Mouse (Mus musculus) layer of hippocampus, postnatal 14 days (tissue): ENCODE results near the gene Rgs9. TPM values are rescaled to one million over a fixed set of nuclear protein-coding genes. Genes with fewer than 3 reads are reported as not detected.
"Not testable (repeated sequence)": the region's sequence is repeated elsewhere in the genome, so short reads cannot be mapped to it uniquely, and the experiment has no call there.

Experiments
- DNase-seq, 2 experiments: peaks; one replicate each; pipeline ENCODE4 v3.0.0; 2021 to 2022; ENCODE audit warnings: low spot score in 2 of 2, mixed read lengths in 1 of 2
- total RNA-seq, 2 experiments: library from RNA; stranded (reverse); gene quantifications; 2 replicates each; pipeline ENCODE4 v1.2.3; 2021

Gene Rgs9
- total RNA-seq, 2 experiments from 2014 or later, result 13.9 to 14.6 TPM

- DNase-seq, result peak; percentile 76 to 81
Measured at GRCm38 (mm10) chr11:109311885-109312605, 14.1 kb upstream of the Rgs9 start.

GRCm38 (mm10) chr11:109305680-109306079 lies 7.8 kb upstream of the Rgs9 start:
- no peak for DNase-seq

DNA sequence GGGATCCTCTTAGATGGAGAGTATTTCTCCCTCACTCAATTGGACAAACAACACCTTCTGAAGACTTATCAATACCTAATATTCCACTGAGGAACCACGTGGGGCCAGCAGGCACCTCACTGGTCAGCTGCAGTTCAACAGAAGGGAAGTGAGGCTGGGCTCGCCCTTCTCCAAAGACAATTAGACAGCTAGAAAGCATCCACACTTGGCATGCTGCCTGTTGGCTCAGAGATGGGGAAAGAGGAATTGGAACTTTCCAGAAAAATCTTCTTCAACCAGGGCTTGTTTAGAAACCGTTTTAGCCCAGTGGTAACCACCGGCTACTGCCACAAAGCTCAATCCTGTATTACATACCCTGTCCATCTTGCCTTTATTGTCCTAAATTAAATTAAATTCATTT lies 4.4 kb upstream of the Rgs9 start:
- no peak for DNase-seq

GRCm38 (mm10) chr11:109297031-109297430 lies 898 bp downstream of the Rgs9 start:
- DNase-seq, result no peak

- DNase-seq, result no peak
Measured at GRCm38 (mm10) chr11:109292056-109292455, 5.9 kb downstream of the Rgs9 start.

GRCm38 (mm10) chr11:109289378-109289777 lies 8.6 kb downstream of the Rgs9 start:
- not testable (repeated sequence) for DNase-seq

DNA sequence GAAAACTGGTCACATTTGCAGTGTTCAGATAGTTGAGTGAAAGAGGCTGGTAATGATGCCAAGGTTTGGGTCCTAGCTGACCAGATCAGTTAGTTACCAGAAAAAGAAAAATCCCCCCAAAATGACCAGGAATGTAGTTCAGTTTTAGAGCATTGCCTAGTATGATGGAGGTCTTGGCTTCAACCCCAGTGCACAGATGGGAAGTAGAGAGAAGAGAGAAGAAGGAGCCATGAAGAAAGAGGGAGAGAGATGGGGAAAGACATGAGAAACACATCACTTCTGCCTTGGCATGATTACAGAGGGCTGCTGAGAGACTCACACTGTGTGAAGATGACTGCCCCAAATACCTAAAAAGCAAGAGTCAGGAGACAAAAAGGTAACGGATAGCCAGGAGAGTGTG lies 13.1 kb downstream of the Rgs9 start:
- DNase-seq, result no peak

DNA sequence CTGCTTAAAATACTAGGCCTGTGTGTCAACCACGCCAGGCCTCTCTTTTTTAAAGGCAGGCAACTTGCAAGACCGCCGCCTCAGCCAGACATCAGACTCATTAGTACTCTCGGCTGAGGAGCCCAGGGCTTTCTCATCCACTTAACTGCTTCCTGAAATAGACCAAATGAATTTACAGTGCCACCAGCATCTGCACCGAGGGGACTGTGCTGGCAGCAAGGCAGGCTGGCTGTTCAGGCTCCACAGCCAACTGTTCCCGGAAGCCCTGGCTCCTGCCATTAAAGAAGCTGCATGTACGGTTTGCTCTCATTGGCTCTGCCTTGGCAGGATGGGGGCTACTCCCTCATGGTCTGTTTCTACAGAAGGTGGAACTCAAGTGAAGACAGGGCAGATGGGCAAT lies 19.7 kb downstream of the Rgs9 start:
- DNase-seq, result peak; percentile 52 to 70

DNA sequence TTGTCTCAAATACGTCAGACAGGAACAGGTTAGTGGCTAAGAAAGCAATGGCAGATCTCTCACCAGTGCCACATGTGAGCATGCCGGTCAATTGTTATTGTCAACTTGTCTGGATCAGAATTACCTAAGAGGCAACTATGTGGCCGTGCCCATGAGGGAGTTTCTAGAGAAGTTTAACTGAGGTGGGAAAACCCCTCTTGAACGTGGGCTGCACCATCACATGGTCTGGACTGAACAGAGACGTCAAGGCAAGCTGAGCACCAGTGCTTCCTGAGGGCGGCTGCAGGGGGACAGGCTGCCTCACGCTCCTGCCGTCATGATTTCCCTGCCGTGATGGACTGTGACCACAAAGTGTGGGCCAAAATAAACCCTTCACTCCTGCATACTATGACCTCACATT lies 26.5 kb downstream of the Rgs9 start:
- no peak for DNase-seq

DNA sequence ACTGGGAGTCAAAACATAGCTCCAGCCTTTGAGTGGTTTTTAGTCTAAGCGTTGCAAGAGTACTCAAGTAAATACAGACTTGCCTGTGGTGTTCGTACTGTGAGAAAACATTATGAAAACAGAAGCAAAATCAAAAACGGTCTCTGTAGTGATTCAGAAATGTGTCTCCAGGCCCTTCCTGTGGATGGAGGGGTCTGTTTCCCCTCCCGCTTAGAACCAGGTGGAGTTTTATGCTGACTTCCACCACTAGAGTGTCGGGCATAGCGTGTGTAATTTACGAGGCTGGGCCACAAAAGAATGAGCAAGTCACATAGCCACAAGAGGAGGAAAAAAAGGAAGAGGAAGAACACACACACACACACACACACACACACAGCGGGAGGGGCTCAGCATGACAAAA lies 27.6 kb downstream of the Rgs9 start:
- DNase-seq, result no peak

DNA sequence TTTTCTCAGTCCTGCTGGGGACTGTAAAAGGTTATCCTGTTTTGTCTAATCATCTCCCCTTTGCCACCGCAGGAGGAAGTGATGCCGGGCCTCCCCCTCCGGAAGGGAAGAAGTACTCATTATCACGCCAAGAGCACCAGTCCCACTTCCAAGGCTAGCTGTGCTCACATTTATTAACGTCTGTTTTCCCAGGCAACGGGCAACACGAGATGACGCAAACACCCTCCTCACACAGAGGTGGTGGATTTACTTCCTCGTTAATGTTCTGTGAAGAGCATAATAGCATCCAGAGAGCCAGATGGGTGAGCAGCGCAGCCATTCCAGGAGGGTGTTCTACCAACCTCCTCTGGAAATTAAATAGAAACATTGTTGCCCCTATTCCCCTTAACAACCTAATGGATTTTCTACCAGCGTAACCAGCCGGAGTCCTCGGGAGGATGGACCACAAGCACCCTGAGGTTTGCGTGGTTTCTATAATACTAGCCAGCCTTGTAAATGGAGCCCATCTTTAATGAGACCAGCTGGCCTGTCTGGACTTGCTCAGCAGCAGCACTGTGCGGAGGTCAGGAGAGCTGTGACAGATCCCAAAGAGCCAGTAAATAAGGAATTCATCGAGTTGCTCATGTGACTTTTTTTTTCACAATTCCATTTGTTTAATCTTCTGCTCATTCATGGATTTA lies 28.1 kb downstream of the Rgs9 start:
- DNase-seq, result no peak

GRCm38 (mm10) chr11:109269283-109269661 lies 28.7 kb downstream of the Rgs9 start:
- DNase-seq, result no peak

GRCm38 (mm10) chr11:109266161-109266910 lies 31.6 kb downstream of the Rgs9 start:
- peak; percentile 26 to 52 for DNase-seq

GRCm38 (mm10) chr11:109264159-109264768 lies 33.7 kb downstream of the Rgs9 start:
- DNase-seq, result no peak

DNA sequence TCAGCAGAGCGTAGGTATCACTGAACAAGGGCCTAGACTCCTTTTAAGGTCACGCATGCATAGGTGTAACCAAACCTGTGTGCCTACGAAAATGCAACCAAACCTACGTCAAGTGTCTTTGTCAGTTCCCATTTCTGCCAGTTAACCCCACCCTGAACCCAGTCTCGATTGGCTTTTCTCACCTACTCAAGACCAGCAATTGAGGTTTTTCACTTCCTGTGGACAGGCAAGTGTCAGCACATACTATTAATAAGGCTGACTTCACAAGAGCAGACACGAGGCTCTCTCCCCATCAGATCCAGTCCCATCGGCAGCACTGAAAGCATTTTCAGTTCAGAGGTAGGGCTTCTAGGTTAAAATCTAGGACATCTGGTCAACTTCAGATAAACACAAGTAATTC lies 37.4 kb downstream of the Rgs9 start:
- no peak for DNase-seq

- peak in 1 of 2 experiments; percentile 41 for DNase-seq
Measured at GRCm38 (mm10) chr11:109258941-109259910, 38.7 kb downstream of the Rgs9 start.

DNA sequence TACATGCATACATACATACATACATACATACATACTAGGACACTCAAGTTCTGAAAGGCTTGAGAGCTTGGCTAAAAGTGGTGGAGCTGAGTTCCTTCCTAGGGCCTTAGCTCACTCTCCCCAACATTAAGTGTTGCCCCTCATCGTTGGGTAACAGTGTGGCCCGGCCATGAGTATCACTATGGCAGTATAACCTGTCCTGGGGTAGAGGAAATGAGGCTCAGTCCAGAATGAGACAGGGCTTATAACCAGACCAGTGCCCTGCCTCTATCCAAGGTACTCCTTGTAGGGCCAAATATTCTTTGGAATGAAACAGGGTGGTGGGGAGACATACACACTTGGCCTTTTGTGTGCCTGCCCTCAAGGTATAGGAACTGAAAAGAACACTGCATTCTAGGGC lies 40.1 kb downstream of the Rgs9 start:
- no peak for DNase-seq

DNA sequence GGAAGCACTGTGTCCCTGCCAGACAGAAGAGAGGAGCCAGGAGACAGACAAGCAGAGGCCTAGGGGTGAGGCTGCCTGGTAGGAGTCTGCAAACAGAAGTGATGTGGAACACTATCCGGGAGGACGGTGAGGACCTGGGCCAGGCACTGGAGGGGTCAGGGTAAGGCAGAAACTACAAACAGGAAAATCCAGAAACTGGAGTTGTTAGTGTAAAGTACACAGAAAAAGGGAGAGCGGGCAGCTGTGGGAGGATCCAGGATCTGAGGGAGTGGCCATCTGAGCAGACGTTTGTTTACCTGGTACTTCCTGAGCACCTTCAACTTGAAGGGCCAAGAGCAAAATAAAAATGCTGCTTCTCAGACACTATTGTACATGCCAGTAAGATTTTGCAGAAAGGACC lies 42.9 kb downstream of the Rgs9 start:
- no peak for DNase-seq

DNA sequence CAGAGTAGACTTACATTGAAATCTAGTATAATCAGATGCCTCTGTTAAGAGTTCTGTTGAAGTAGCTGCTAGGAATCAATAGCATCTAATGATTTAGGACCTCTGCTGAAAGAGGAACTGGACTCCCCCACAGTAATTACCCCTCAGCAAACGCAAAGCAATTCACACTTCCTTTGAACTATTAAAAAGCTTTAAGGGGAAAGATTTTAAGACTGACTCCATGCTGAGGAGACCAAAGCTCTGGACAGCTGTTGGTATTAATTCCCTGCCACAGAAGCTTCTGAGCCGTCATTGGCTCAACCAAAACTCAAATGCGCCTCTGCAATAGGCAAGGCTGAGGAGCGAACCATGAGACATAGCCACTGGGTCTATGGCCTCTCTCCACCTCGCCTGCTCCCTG lies 45.4 kb downstream of the Rgs9 start:
- no peak for DNase-seq

GRCm38 (mm10) chr11:109250566-109250965 lies 47.4 kb downstream of the Rgs9 start:
- DNase-seq, result no peak

- no peak for DNase-seq
Measured at GRCm38 (mm10) chr11:109246920-109247319, 51.0 kb downstream of the Rgs9 start.
